Mouse (Mus musculus): ENCODE measurements at regions not wholly inside any gene's neighbourhood (a gene's known extent, or its start where the extent isn't known, plus 50 kb on each side); places are given as distances from the start of the nearest gene placed in this dataset.

- no peaks in the 10 kb centered on the region for H3K4me1 ChIP-seq (ENCODE audit: control insufficient read depth in 1 of 2, insufficient read depth in 2 of 2)
- H3K36me3 ChIP-seq (replicated peaks in 1 of 2; ENCODE audit: control insufficient read depth in 1 of 2, insufficient read depth in 1 of 2, low read length in 1 of 2) = no peaks in the 10 kb centered on the region
- no peaks in the 10 kb centered on the region for H3K79me2 ChIP-seq (replicated peaks; ENCODE audit: control insufficient read depth, extremely low read depth, insufficient read depth, poor library complexity, severe bottlenecking)
- H3K27me3 ChIP-seq (replicated peaks) = no peaks in the 10 kb centered on the region
- dilution Hi-C loops (cut with MboI; ENCODE audit: extremely low pct_ligation_motif_present, extremely low pct_unique_long_range_greater_than_20kb, low sequenced_read_pairs) (no loop called here), in situ Hi-C loops (cut with MboI; ENCODE audit: low pct_ligation_motif_present, low pct_unique_long_range_greater_than_20kb, low sequenced_read_pairs) (no loop called here)
- DNase-seq (ENCODE audit: extremely low read depth) = no peak
- H3K9me3 ChIP-seq (replicated peaks; ENCODE audit: low read length) = no peaks in the 10 kb centered on the region
- no peak overlapping the region for H3K27ac ChIP-seq (ENCODE audit: insufficient read depth, low read depth)
- no peak overlapping the region for H3K4me3 ChIP-seq (replicated peaks in 1 of 3; ENCODE audit: low read depth in 2 of 3, low read length in 2 of 3, poor library complexity in 1 of 3)
- no peak for TF ChIP-seq ZC3H11A (IDR thresholded peaks at IDR 0.05; ENCODE audit: low read depth, low read length)
- no peak overlapping the region for H3K9ac ChIP-seq (ENCODE audit: insufficient read depth, low read depth)
- H3K4me2 ChIP-seq (ENCODE audit: insufficient read depth, low read depth, poor library complexity, severe bottlenecking) = no peak overlapping the region
Measured at GRCm38 (mm10) chr10:111686585-111686984, 180.5 kb downstream of the Phlda1 start.

GRCm38 (mm10) chr10:111689587-111689986 is 183.5 kb downstream of the Phlda1 start:
- Histone ChIP-seq H3K4me1 (ENCODE audit: control insufficient read depth in 1 of 2, insufficient read depth in 2 of 2) (no peaks in the 10 kb centered on the region), H3K27me3 (replicated peaks) (no peaks in the 10 kb centered on the region), H3K9me3 (replicated peaks; ENCODE audit: low read length) (no peaks in the 10 kb centered on the region), H3K4me2 (ENCODE audit: insufficient read depth, low read depth, poor library complexity, severe bottlenecking) (no peak overlapping the region), H3K79me2 (replicated peaks; ENCODE audit: control insufficient read depth, extremely low read depth, insufficient read depth, poor library complexity, severe bottlenecking) (no peaks in the 10 kb centered on the region), H3K4me3 (replicated peaks in 1 of 3; ENCODE audit: low read depth in 2 of 3, low read length in 2 of 3, poor library complexity in 1 of 3) (no peak overlapping the region), H3K9ac (ENCODE audit: insufficient read depth, low read depth) (no peak overlapping the region), H3K36me3 (replicated peaks in 1 of 2; ENCODE audit: control insufficient read depth in 1 of 2, insufficient read depth in 1 of 2, low read length in 1 of 2) (no peaks in the 10 kb centered on the region), H3K27ac (ENCODE audit: insufficient read depth, low read depth) (no peak overlapping the region)
- in situ Hi-C loops (cut with MboI; ENCODE audit: low pct_ligation_motif_present, low pct_unique_long_range_greater_than_20kb, low sequenced_read_pairs) = no loop called here
- dilution Hi-C loops (cut with MboI; ENCODE audit: extremely low pct_ligation_motif_present, extremely low pct_unique_long_range_greater_than_20kb, low sequenced_read_pairs) = no loop called here
- TF ChIP-seq MAFK (IDR thresholded peaks at IDR 0.05; ENCODE audit: insufficient replicate concordance, low read length) (no peak), SIN3A (IDR thresholded peaks at IDR 0.05; ENCODE audit: low read length) (no peak), ELF1 (IDR thresholded peaks at IDR 0.05; ENCODE audit: low read depth, low read length) (no peak), USF1 (IDR thresholded peaks at IDR 0.05; ENCODE audit: low read depth, low read length) (no peak), ETS1 (conservative IDR thresholded peaks at IDR 0.05; ENCODE audit: low read depth, low read length) (no peak), ZMIZ1 (IDR thresholded peaks at IDR 0.05; ENCODE audit: low read depth, low read length) (no peak), GABPA (IDR thresholded peaks at IDR 0.05; ENCODE audit: insufficient replicate concordance, low read depth, low read length) (no peak), CTCF (conservative IDR thresholded peaks at IDR 0.05 in 1 of 2, IDR thresholded peaks at IDR 0.05 in 1 of 2; ENCODE audit: low read depth in 2 of 2, low read length in 2 of 2) (no peak), KAT2A (IDR thresholded peaks at IDR 0.05; ENCODE audit: insufficient replicate concordance, low read length) (no peak), MEF2A (IDR thresholded peaks at IDR 0.05; ENCODE audit: borderline replicate concordance, low read depth, low read length) (no peak), MXI1 (IDR thresholded peaks at IDR 0.05; ENCODE audit: low read depth, low read length) (no peak), ZKSCAN1 (IDR thresholded peaks at IDR 0.05; ENCODE audit: borderline replicate concordance, low read depth, low read length) (no peak)
- DNase-seq (ENCODE audit: extremely low read depth) = no peak

- H3K9me3 ChIP-seq (replicated peaks; ENCODE audit: low read length) = peaks cover 2% of the 10 kb centered on the region
- no peak for TF ChIP-seq E2F4 (IDR thresholded peaks at IDR 0.05; ENCODE audit: insufficient replicate concordance, low read depth, low read length)
- no peak for TF ChIP-seq MXI1 (IDR thresholded peaks at IDR 0.05; ENCODE audit: low read depth, low read length)
- no peak for TF ChIP-seq HCFC1 (IDR thresholded peaks at IDR 0.05; ENCODE audit: low read depth, low read length)
- H3K9ac ChIP-seq (ENCODE audit: insufficient read depth, low read depth) = no peak overlapping the region
- no peak overlapping the region for H3K4me2 ChIP-seq (ENCODE audit: insufficient read depth, low read depth, poor library complexity, severe bottlenecking)
- H3K79me2 ChIP-seq (replicated peaks; ENCODE audit: control insufficient read depth, extremely low read depth, insufficient read depth, poor library complexity, severe bottlenecking) = no peaks in the 10 kb centered on the region
- H3K4me3 ChIP-seq (replicated peaks in 1 of 3; ENCODE audit: low read depth in 2 of 3, low read length in 2 of 3, poor library complexity in 1 of 3) = no peak overlapping the region
- H3K4me1 ChIP-seq (ENCODE audit: control insufficient read depth in 1 of 2, insufficient read depth in 2 of 2) = no peaks in the 10 kb centered on the region
- no peaks in the 10 kb centered on the region for H3K36me3 ChIP-seq (replicated peaks in 1 of 2; ENCODE audit: control insufficient read depth in 1 of 2, insufficient read depth in 1 of 2, low read length in 1 of 2)
- dilution Hi-C loops (cut with MboI; ENCODE audit: extremely low pct_ligation_motif_present, extremely low pct_unique_long_range_greater_than_20kb, low sequenced_read_pairs) = no loop called here
- no peaks in the 10 kb centered on the region for H3K27me3 ChIP-seq (replicated peaks)
- DNase-seq (ENCODE audit: extremely low read depth) = no peak
- no peak overlapping the region for H3K27ac ChIP-seq (ENCODE audit: insufficient read depth, low read depth)
- in situ Hi-C loops (cut with MboI; ENCODE audit: low pct_ligation_motif_present, low pct_unique_long_range_greater_than_20kb, low sequenced_read_pairs) = no loop called here
Measured at GRCm38 (mm10) chr10:111693762-111694161, 187.7 kb downstream of the Phlda1 start.
